Comparison of ENCODE assay signal across 14 mouse cellular contexts in the genomic region with DNA sequence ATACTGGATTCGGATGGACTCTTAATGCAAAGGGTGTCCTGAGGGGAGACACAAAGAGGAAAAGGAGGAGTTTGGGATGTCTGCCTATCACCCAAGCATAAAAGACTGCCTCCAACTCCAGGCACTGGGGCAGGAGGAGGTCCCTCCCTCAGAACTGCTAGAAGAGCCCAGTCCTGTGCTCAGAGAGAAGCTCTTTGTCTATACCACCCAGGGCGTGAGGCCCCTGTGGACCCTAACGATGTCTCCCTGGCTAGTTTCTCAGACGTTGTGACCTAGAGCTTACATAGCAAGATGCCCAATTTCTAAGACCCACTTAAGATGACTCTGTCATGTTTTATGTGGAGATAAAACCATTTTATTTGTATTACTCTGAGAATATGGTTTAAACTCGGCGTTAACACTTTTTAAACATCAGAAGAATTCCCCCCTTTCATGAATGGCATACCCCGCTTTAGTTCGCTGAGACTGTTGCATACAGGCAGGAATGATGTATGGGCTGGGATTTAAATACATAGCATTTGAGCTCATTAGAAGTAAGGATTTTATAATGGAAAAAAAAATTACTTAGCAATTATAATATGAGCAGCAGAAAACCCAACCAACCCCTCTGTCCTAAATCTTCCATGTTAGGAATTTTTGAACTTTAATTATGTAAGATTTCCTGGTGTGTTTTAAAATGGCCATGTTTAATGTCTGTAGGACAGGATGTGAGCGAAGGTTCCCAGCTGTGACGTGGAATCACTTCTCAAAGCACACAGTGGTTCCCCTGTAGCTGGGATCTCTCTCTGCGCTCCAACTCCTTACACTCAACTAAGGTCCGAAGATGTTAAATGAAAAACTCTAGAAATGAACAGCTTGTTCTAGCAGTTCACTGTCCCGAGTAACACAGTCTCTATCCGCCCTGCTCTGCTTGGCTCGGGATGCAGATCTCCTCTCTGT.
DNase-seq lines count a peak whose midpoint lies in the region; ATAC-seq and TF ChIP-seq lines count a peak whose summit lies in the region.
"Had no signal": no experiment of that assay in that cellular context is flagged by ENCODE, and none has a peak within 500 bp of the region (broad histone marks: within the 10 kb centered on the region; RNA-seq: fewer than 3 reads in every experiment).

No protein-coding gene starts in this region.

- H3K27ac ChIP-seq in embryonic facial prominence, embryonic 11.5 days (replicated peaks; ENCODE audit: low read depth, low read length), result no peak overlapping the region
- H3K27ac ChIP-seq in embryonic facial prominence, embryonic 10.5 days (replicated peaks), result no peak overlapping the region
- peak overlapping the region; percentile 29; the same call in 1 of the 2 replicates for H3K27ac ChIP-seq in kidney, embryonic 15.5 days
- no peak overlapping the region for H3K27ac ChIP-seq in midbrain, embryonic 12.5 days (replicated peaks)
- no peak overlapping the region for H3K27ac ChIP-seq in midbrain, postnatal 0 days (ENCODE audit: low read depth, low read length)
- H3K27ac ChIP-seq: heart, embryonic 15.5 days; left cerebral cortex, adult 2 months; macrophage had no signal

- no peak for TF ChIP-seq CTCF in midbrain, postnatal 0 days (IDR thresholded peaks at IDR 0.05)

- H3K4me1 ChIP-seq in embryonic facial prominence, embryonic 11.5 days (ENCODE audit: control insufficient read depth, insufficient read depth, low read length), result no peaks in the 10 kb centered on the region
- peaks cover 12% of the 10 kb centered on the region; the same call in 1 of the 2 replicates for H3K4me1 ChIP-seq in embryonic facial prominence, embryonic 10.5 days
- peaks cover 8% of the 10 kb centered on the region for H3K4me1 ChIP-seq in kidney, embryonic 15.5 days
- H3K4me1 ChIP-seq in midbrain, embryonic 12.5 days, result peaks cover 4% of the 10 kb centered on the region
- H3K4me1 ChIP-seq in midbrain, postnatal 0 days (ENCODE audit: insufficient read depth, low read length), result no peaks in the 10 kb centered on the region
- H3K4me1 ChIP-seq: heart, embryonic 15.5 days had no signal

- H3K27me3 ChIP-seq in embryonic facial prominence, embryonic 11.5 days (ENCODE audit: control insufficient read depth, insufficient read depth, low read length), result no peaks in the 10 kb centered on the region
- H3K27me3 ChIP-seq in embryonic facial prominence, embryonic 10.5 days (replicated peaks; ENCODE audit: low read depth, poor library complexity, severe bottlenecking), result no peaks in the 10 kb centered on the region
- H3K27me3 ChIP-seq in kidney, embryonic 15.5 days, result no peaks in the 10 kb centered on the region
- no peaks in the 10 kb centered on the region for H3K27me3 ChIP-seq in midbrain, embryonic 12.5 days
- no peaks in the 10 kb centered on the region for H3K27me3 ChIP-seq in midbrain, postnatal 0 days (ENCODE audit: insufficient read depth, low read length)
- H3K27me3 ChIP-seq: CH12.LX; heart, embryonic 15.5 days; Patski had no signal

- H3K4me2 ChIP-seq in embryonic facial prominence, embryonic 11.5 days (ENCODE audit: low read depth, low read length), result no peak overlapping the region
- H3K4me2 ChIP-seq in kidney, embryonic 15.5 days, result no peak overlapping the region
- no peak overlapping the region for H3K4me2 ChIP-seq in midbrain, embryonic 12.5 days (replicated peaks)
- no peak overlapping the region for H3K4me2 ChIP-seq in midbrain, postnatal 0 days (ENCODE audit: low read depth, low read length, poor library complexity, severe bottlenecking)
- H3K4me2 ChIP-seq: heart, embryonic 15.5 days had no signal

- H3K36me3 ChIP-seq in embryonic facial prominence, embryonic 11.5 days (replicated peaks; ENCODE audit: control insufficient read depth, insufficient read depth, low read depth, low read length), result no peaks in the 10 kb centered on the region
- no peaks in the 10 kb centered on the region for H3K36me3 ChIP-seq in embryonic facial prominence, embryonic 10.5 days (replicated peaks)
- H3K36me3 ChIP-seq in kidney, embryonic 15.5 days, result no peaks in the 10 kb centered on the region
- no peaks in the 10 kb centered on the region for H3K36me3 ChIP-seq in midbrain, embryonic 12.5 days
- no peaks in the 10 kb centered on the region for H3K36me3 ChIP-seq in midbrain, postnatal 0 days (ENCODE audit: insufficient read depth, low read length)
- H3K36me3 ChIP-seq: heart, embryonic 15.5 days had no signal

- H3K9ac ChIP-seq in embryonic facial prominence, embryonic 11.5 days (replicated peaks; ENCODE audit: low read length), result no peak overlapping the region
- no peak overlapping the region for H3K9ac ChIP-seq in kidney, embryonic 15.5 days
- no peak overlapping the region for H3K9ac ChIP-seq in midbrain, embryonic 12.5 days (replicated peaks)
- H3K9ac ChIP-seq in midbrain, postnatal 0 days (replicated peaks; ENCODE audit: low read length, poor library complexity, severe bottlenecking), result no peak overlapping the region
- H3K9ac ChIP-seq: heart, embryonic 15.5 days had no signal

- no peak overlapping the region for H3K4me3 ChIP-seq in embryonic facial prominence, embryonic 11.5 days (ENCODE audit: low read depth, low read length)
- H3K4me3 ChIP-seq in embryonic facial prominence, embryonic 10.5 days, result no peak overlapping the region
- H3K4me3 ChIP-seq in kidney, embryonic 15.5 days (replicated peaks), result no peak overlapping the region
- H3K4me3 ChIP-seq in midbrain, embryonic 12.5 days, result no peak overlapping the region
- H3K4me3 ChIP-seq in midbrain, postnatal 0 days (ENCODE audit: low read depth, low read length), result no peak overlapping the region
- H3K4me3 ChIP-seq: heart, embryonic 15.5 days; left cerebral cortex, adult 2 months had no signal

- no peak for DNase-seq in embryonic facial prominence, embryonic 11.5 days (ENCODE audit: low spot score)
- DNase-seq in embryonic facial prominence, embryonic 10.5 days (ENCODE audit: low spot score), result no peak
- no peak for DNase-seq in kidney, adult 9 months
- no peak for DNase-seq in midbrain, postnatal 0 days (ENCODE audit: low spot score)
- peak; percentile 63 for DNase-seq in retina, postnatal 1 day
- no peak for DNase-seq in urinary bladder, postnatal 36 days (ENCODE audit: low spot score in 2 of 2)
- DNase-seq: cerebellum, adult 2 months had no signal

- no peaks in the 10 kb centered on the region for H3K9me3 ChIP-seq in embryonic facial prominence, embryonic 11.5 days (replicated peaks; ENCODE audit: control insufficient read depth, low read length)
- no peaks in the 10 kb centered on the region for H3K9me3 ChIP-seq in embryonic facial prominence, embryonic 10.5 days
- H3K9me3 ChIP-seq in kidney, embryonic 15.5 days (replicated peaks), result no peaks in the 10 kb centered on the region
- H3K9me3 ChIP-seq in midbrain, embryonic 12.5 days, result no peaks in the 10 kb centered on the region
- H3K9me3 ChIP-seq in midbrain, postnatal 0 days (ENCODE audit: low read length), result no peaks in the 10 kb centered on the region
- H3K9me3 ChIP-seq: heart, embryonic 15.5 days had no signal

- WGBS in embryonic facial prominence, embryonic 11.5 days, result 58% methylated on average over 15 of the region's 15 CpGs
- 61% methylated on average over 15 of the region's 15 CpGs for WGBS in embryonic facial prominence, embryonic 10.5 days
- WGBS in kidney, embryonic 15.5 days, result 65% methylated on average over 15 of the region's 15 CpGs
- 60% methylated on average over 15 of the region's 15 CpGs for WGBS in midbrain, embryonic 12.5 days
- 52% methylated on average over 15 of the region's 15 CpGs for WGBS in midbrain, postnatal 0 days

- ATAC-seq in embryonic facial prominence, embryonic 11.5 days (replicated peaks; ENCODE audit: insufficient number of reproducible peaks, low FRiP score, low TSS enrichment, low read depth), result 0 out of 2 replicates have a peak, but pooled peaks have one; percentile 59
- ATAC-seq in kidney, embryonic 15.5 days (replicated peaks; ENCODE audit: low FRiP score), result 0 out of 2 replicates have a peak, but pooled peaks have one; percentile 29
- peak; percentile 82 for ATAC-seq in midbrain, embryonic 12.5 days (ENCODE audit: low FRiP score, low read depth)
- no peak for ATAC-seq in midbrain, postnatal 0 days (ENCODE audit: low FRiP score)
- ATAC-seq: Patski had no signal
